Mouse (Mus musculus): ENCODE results near the gene Spen.

GRCm38 (mm10) chr4:141443641-141444429 is 94.6 kb downstream of the Spen start:
- no peak for TF ChIP-seq CHD2 (IDR thresholded peaks at IDR 0.05; ENCODE audit: low read depth, low read length)
- no peak for TF ChIP-seq MAFK (IDR thresholded peaks at IDR 0.05; ENCODE audit: insufficient read depth, low read depth, low read length)
- no peak for TF ChIP-seq HCFC1 (IDR thresholded peaks at IDR 0.05; ENCODE audit: borderline replicate concordance, insufficient read depth, low read length)
